8 mouse cellular contexts compared by ENCODE assay signal in genomic region chr17:34980655-34981054, GRCm38 (mm10). TPM values are rescaled to one million over a fixed set of nuclear protein-coding genes. Genes with fewer than 3 reads are reported as not detected.
A peak's percentile ranks its signal among the peaks of the same experiment; 100 is the strongest.
DNase-seq lines count a peak whose midpoint lies in the region; ATAC-seq lines count a peak whose summit lies in the region.

No protein-coding gene starts in this region.

- H3K36me3 ChIP-seq in neural tube, embryonic 11.5 days (ENCODE audit: control insufficient read depth, insufficient read depth, low read length) = peaks cover 2% of the 10 kb centered on the region; the same call in 1 of the 2 replicates
- H3K36me3 ChIP-seq in heart, embryonic 15.5 days = peaks cover 5% of the 10 kb centered on the region
- peaks cover 32% of the 10 kb centered on the region for H3K36me3 ChIP-seq in limb, embryonic 10.5 days
- peaks cover 5% of the 10 kb centered on the region; the same call in 1 of the 2 replicates for H3K36me3 ChIP-seq in midbrain, embryonic 15.5 days (replicated peaks)

- ATAC-seq in neural tube, embryonic 11.5 days (ENCODE audit: insufficient read depth, low FRiP score, low TSS enrichment) = no peak
- no peak for ATAC-seq in heart, embryonic 15.5 days (replicated peaks; ENCODE audit: insufficient number of reproducible peaks, insufficient read depth, low FRiP score, low read depth)
- no peak for ATAC-seq in midbrain, embryonic 15.5 days (replicated peaks)
- ATAC-seq in monocyte, adult 5-6 weeks (replicated peaks; ENCODE audit: insufficient number of reproducible peaks, low FRiP score, low TSS enrichment, poor library complexity, severe bottlenecking) = no peak

- H3K4me3 ChIP-seq in neural tube, embryonic 11.5 days (ENCODE audit: low read depth, low read length) = peak overlapping the region; percentile 89
- H3K4me3 ChIP-seq in heart, embryonic 15.5 days = peak overlapping the region; percentile 89
- H3K4me3 ChIP-seq in limb, embryonic 10.5 days = peak overlapping the region; percentile 95
- H3K4me3 ChIP-seq in midbrain, embryonic 15.5 days = peak overlapping the region; percentile 63

- peak; percentile 9 for DNase-seq in neural tube, embryonic 11.5 days (ENCODE audit: low spot score)
- no peak for DNase-seq in neural tube, embryonic 10.5 days (ENCODE audit: extremely low spot score, low spot score)
- DNase-seq in brain, adult 2 months (ENCODE audit: low read depth, low spot score) = peak; percentile 91
- DNase-seq in limb, embryonic 10.5 days (ENCODE audit: low spot score) = no peak
- DNase-seq in right cerebral cortex, postnatal 10 days (ENCODE audit: low spot score in 2 of 2) = no peak

- peak overlapping the region; percentile 71 for H3K4me2 ChIP-seq in neural tube, embryonic 11.5 days (ENCODE audit: low read depth)
- peak overlapping the region; percentile 90 for H3K4me2 ChIP-seq in heart, embryonic 15.5 days
- peak overlapping the region; percentile 73 for H3K4me2 ChIP-seq in midbrain, embryonic 15.5 days

- peak overlapping the region; percentile 92 for H3K9ac ChIP-seq in neural tube, embryonic 11.5 days (ENCODE audit: low read length)
- H3K9ac ChIP-seq in heart, embryonic 15.5 days = peak overlapping the region; percentile 93
- peak overlapping the region; percentile 69 for H3K9ac ChIP-seq in midbrain, embryonic 15.5 days

- peaks cover 10% of the 10 kb centered on the region for H3K4me1 ChIP-seq in neural tube, embryonic 11.5 days (ENCODE audit: control insufficient read depth, insufficient read depth, low read length)
- peaks cover 14% of the 10 kb centered on the region for H3K4me1 ChIP-seq in heart, embryonic 15.5 days (replicated peaks)
- peaks cover 16% of the 10 kb centered on the region for H3K4me1 ChIP-seq in limb, embryonic 10.5 days
- H3K4me1 ChIP-seq in midbrain, embryonic 15.5 days = peaks cover 23% of the 10 kb centered on the region

- no peaks in the 10 kb centered on the region for H3K9me3 ChIP-seq in neural tube, embryonic 11.5 days (ENCODE audit: control insufficient read depth, low read length)
- H3K9me3 ChIP-seq in heart, embryonic 15.5 days (replicated peaks) = no peaks in the 10 kb centered on the region
- H3K9me3 ChIP-seq in limb, embryonic 10.5 days (replicated peaks) = no peaks in the 10 kb centered on the region
- H3K9me3 ChIP-seq in midbrain, embryonic 15.5 days = no peaks in the 10 kb centered on the region

- H3K27me3 ChIP-seq in neural tube, embryonic 11.5 days (ENCODE audit: control insufficient read depth, insufficient read depth, low read length) = no peaks in the 10 kb centered on the region
- H3K27me3 ChIP-seq in heart, embryonic 15.5 days = no peaks in the 10 kb centered on the region
- H3K27me3 ChIP-seq in limb, embryonic 10.5 days (ENCODE audit: low read depth, poor library complexity, severe bottlenecking) = no peaks in the 10 kb centered on the region
- H3K27me3 ChIP-seq in midbrain, embryonic 15.5 days (replicated peaks) = no peaks in the 10 kb centered on the region

- H3K27ac ChIP-seq in neural tube, embryonic 11.5 days (ENCODE audit: low read depth, low read length) = no peak overlapping the region
- peak overlapping the region; percentile 99 for H3K27ac ChIP-seq in heart, embryonic 15.5 days
- peak overlapping the region; percentile 99 for H3K27ac ChIP-seq in limb, embryonic 10.5 days
- H3K27ac ChIP-seq in midbrain, embryonic 15.5 days = peak overlapping the region; percentile 96; the same call in 1 of the 2 replicates

- 17% methylated on average over 2 of the region's 2 CpGs for WGBS in neural tube, embryonic 11.5 days
- 11% methylated on average over 2 of the region's 2 CpGs for WGBS in heart, embryonic 15.5 days
- 37% methylated on average over 2 of the region's 2 CpGs for WGBS in limb, embryonic 10.5 days
- 11% methylated on average over 2 of the region's 2 CpGs for WGBS in midbrain, embryonic 15.5 days

RNA-seq across cellular contexts. Expression of gene Lsm2, which starts 1.0 kb away (rescaled TPM):
- 209 and 211 TPM in 2 replicates for polyA plus RNA-seq in neural tube, embryonic 11.5 days (2014; fragmentation: Nextera tagmentation; extraction: Ambion mirVana)
- polyA plus RNA-seq in heart, embryonic 15.5 days (2015; fragmentation: Nextera tagmentation; extraction: Ambion mirVana) = 116 and 132 TPM in 2 replicates
- 320 and 365 TPM in 2 replicates for polyA plus RNA-seq in limb, embryonic 10.5 days (2016; fragmentation: Nextera tagmentation; extraction: Ambion mirVana)
- polyA plus RNA-seq in midbrain, embryonic 15.5 days (2015; fragmentation: Nextera tagmentation; extraction: Ambion mirVana) = 103 and 111 TPM in 2 replicates
- 9.3 to 13.9 TPM (median 10.6 TPM) in 3 replicates for total RNA-seq in monocyte, adult 5-6 weeks (2017)

RNA-seq across cellular contexts. Expression of gene Hspa1l, which starts 8.2 kb away (rescaled TPM):
- 1.8 and 2.0 TPM in 2 replicates for polyA plus RNA-seq in neural tube, embryonic 11.5 days (2014; fragmentation: Nextera tagmentation; extraction: Ambion mirVana)
- 2.1 and 2.6 TPM in 2 replicates for polyA plus RNA-seq in heart, embryonic 15.5 days (2015; fragmentation: Nextera tagmentation; extraction: Ambion mirVana)
- 0.58 and 0.85 TPM in 2 replicates for polyA plus RNA-seq in limb, embryonic 10.5 days (2016; fragmentation: Nextera tagmentation; extraction: Ambion mirVana)
- polyA plus RNA-seq in midbrain, embryonic 15.5 days (2015; fragmentation: Nextera tagmentation; extraction: Ambion mirVana) = 1.2 and 1.5 TPM in 2 replicates
- 1.1 to 1.7 TPM in 2 of 3 replicates, not detected in the other for total RNA-seq in monocyte, adult 5-6 weeks (2017)

RNA-seq across cellular contexts. Expression of gene Hspa1a, which starts 8.7 kb away (rescaled TPM):
- 1.1 and 1.9 TPM in 2 replicates for polyA plus RNA-seq in neural tube, embryonic 11.5 days (2014; fragmentation: Nextera tagmentation; extraction: Ambion mirVana)
- 3.5 and 4.8 TPM in 2 replicates for polyA plus RNA-seq in heart, embryonic 15.5 days (2015; fragmentation: Nextera tagmentation; extraction: Ambion mirVana)
- 1.1 and 1.4 TPM in 2 replicates for polyA plus RNA-seq in limb, embryonic 10.5 days (2016; fragmentation: Nextera tagmentation; extraction: Ambion mirVana)
- 12.7 and 13.3 TPM in 2 replicates for polyA plus RNA-seq in midbrain, embryonic 15.5 days (2015; fragmentation: Nextera tagmentation; extraction: Ambion mirVana)
- total RNA-seq in monocyte, adult 5-6 weeks (2017) = 4.9 to 201 TPM (median 8.6 TPM) in 3 replicates

RNA-seq across cellular contexts. Expression of gene Gm20481, which starts 10.9 kb away (rescaled TPM):
- not detected in 2 replicates for polyA plus RNA-seq in neural tube, embryonic 11.5 days (2014; fragmentation: Nextera tagmentation; extraction: Ambion mirVana)
- polyA plus RNA-seq in heart, embryonic 15.5 days (2015; fragmentation: Nextera tagmentation; extraction: Ambion mirVana) = not detected in 2 replicates
- not detected in 2 replicates for polyA plus RNA-seq in limb, embryonic 10.5 days (2016; fragmentation: Nextera tagmentation; extraction: Ambion mirVana)
- not detected in 2 replicates for polyA plus RNA-seq in midbrain, embryonic 15.5 days (2015; fragmentation: Nextera tagmentation; extraction: Ambion mirVana)
- total RNA-seq in monocyte, adult 5-6 weeks (2017) = 1.4 TPM in 1 of 3 replicates, not detected in the others

RNA-seq across cellular contexts. Expression of gene Vars, which starts 20.1 kb away (rescaled TPM):
- polyA plus RNA-seq in neural tube, embryonic 11.5 days (2014; fragmentation: Nextera tagmentation; extraction: Ambion mirVana) = 109 and 114 TPM in 2 replicates
- 43.0 and 89.7 TPM in 2 replicates for polyA plus RNA-seq in heart, embryonic 15.5 days (2015; fragmentation: Nextera tagmentation; extraction: Ambion mirVana)
- 222 and 267 TPM in 2 replicates for polyA plus RNA-seq in limb, embryonic 10.5 days (2016; fragmentation: Nextera tagmentation; extraction: Ambion mirVana)
- 63.1 and 70.2 TPM in 2 replicates for polyA plus RNA-seq in midbrain, embryonic 15.5 days (2015; fragmentation: Nextera tagmentation; extraction: Ambion mirVana)
- total RNA-seq in monocyte, adult 5-6 weeks (2017) = 89.9 to 126 TPM (median 116 TPM) in 3 replicates

Comparison
In these comparisons a context has a peak if more than half of its experiments do, and no peak if none do; other contexts are left out.
1. DNase-seq: peak in neural tube, embryonic 11.5 days (single experiment) and brain, adult 2 months (single experiment); none in neural tube, embryonic 10.5 days (single experiment), limb, embryonic 10.5 days (single experiment) and right cerebral cortex, postnatal 10 days (0 of 2).
2. Peak in every context shown above with its lines, with median percentiles within 50 percentile points of each other: H3K4me2 ChIP-seq, H3K4me3 ChIP-seq and H3K9ac ChIP-seq.